Mouse (Mus musculus) spleen, embryonic (tissue): ENCODE data around the gene Cmas.

ENCODE experiments used
- CTCF ChIA-PET: fragments of 350-600 bp; sonication (Branson Sonifier 250); formaldehyde crosslinking; loops from one replicate; lab custom pipeline; 2022; lab: Charles Lee

The Cmas gene

DNA sequence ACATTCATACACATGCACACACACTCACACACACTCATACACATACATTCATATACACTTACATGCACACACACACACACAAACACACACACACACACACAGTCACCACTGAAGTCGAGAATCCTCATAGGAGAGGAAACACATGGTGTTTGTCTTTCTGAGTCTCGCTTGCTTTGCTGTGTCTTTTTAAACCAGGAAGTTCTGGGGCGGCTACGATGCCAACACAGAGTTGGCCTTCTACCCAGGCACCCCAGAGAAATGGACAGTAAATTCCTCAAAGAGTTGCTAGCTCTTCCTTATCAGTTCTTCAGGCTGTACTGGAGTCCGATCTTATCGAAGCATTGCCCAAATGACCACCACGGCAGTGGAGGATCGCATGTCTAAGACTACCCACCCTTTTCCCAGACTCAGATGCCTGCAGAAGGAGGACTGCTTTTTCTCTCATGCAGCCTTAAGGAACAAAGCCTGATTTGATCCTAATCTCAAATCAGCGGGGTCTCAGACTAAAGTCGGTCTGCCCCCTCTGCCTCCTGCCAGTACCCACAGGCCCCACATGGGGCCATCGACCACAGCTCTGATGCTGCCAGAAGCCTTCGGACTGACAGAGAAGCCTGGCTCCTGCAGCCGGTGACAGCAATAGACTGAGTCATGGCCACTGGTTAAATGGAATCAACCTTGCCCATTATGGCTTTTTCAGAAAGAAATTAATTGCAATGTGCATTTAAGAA is 35.9 kb downstream of the Cmas start:
- CTCF ChIA-PET, result interaction anchor here (0.6 kb wide), 1 partner anchor 48 kb away, joined by 3 read pairs; no protein-coding TSS in a partner anchor

DNA sequence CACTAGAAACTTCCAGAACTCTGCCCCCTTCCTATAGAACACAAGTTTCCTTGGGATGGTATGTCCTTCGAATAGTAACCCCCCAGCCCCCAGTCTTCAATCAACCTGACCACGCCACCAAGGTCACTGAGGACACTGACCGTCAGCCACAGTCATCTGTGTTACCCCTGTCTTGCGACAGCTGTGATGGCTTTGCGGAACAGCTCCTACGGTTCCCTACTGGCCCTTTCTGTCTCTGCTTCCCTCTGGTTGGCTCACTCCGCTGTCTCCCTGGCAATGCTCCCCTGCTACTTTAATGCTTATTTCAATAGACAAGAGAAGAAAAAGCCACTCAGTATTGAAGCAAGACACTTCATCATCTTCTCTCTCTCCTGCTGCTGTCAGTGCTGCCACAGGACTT is 37.0 kb downstream of the Cmas start:
- CTCF ChIA-PET, result no interaction called here

- CTCF ChIA-PET, result no interaction called here
These were observed 38.6 kb downstream of the Cmas start for GRCm38 (mm10) chr6:142795087-142795486.

DNA sequence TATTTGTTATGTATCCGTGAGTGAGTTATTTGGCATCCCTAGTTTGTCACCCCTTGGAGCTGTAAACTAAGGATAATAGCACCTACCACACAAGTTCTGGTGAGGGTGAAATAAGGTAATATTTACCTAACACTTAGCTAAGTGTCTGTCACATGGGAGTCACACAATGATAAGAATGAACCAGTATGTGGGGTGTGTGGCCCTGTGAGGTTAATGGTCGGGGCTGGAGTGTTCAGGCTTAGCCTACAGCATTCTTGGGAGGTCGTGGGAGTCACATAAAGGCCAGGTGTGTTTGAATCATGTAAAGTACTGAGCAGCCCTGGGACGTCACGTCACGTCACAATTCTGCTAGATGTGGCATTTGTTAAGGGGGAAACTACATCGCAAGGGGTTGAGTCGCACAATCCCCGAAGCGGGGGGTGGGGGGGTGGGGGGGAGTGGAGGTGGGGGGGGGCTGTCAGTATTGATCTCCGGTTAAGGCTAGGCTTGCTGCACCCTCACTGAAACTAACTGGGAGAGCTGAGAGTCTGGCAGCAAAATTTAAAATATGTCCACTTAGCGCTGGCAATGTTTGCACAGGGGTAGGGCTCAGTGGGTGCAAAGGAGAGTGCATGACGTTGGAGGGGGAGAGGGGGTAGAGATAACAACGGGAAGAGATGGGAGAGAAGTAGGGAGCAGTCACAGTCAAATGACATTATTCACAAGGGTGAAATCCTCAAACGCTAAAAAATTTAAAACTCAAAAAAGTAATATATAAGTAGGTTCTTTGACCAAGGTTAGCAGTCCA is 39.4 kb downstream of the Cmas start:
- CTCF ChIA-PET, result no interaction called here

GRCm38 (mm10) chr6:142797996-142798395 is 41.5 kb downstream of the Cmas start:
- CTCF ChIA-PET, result interaction anchor here (0.5 kb wide), 1 partner anchor 149 kb away, joined by 3 read pairs; no protein-coding TSS in a partner anchor

DNA sequence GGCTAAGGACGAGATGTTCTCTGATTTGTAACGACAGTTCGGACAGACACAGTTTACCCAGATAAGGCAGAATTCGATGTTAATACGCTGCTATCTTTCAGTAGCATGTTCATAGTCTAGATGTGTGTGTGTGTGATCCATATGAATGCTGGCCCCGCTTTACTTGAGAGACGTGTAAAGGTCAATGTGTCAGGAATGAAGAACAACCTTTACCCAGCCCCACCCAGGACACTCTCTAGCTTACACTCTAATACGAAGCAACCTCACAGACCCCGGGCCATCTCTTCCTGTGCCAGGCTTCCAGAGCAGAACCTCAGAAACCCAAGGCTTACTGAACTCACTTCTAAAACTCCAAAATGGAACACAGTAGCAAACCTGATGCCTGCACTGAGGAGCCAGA is 42.4 kb downstream of the Cmas start:
- CTCF ChIA-PET, result no interaction called here

- CTCF ChIA-PET, result no interaction called here
These were observed 43.4 kb downstream of the Cmas start for GRCm38 (mm10) chr6:142799704-142800374.

- CTCF ChIA-PET, result no interaction called here
These were observed 45.2 kb downstream of the Cmas start for GRCm38 (mm10) chr6:142801687-142802086.

GRCm38 (mm10) chr6:142802617-142803525 is 46.4 kb downstream of the Cmas start:
- CTCF ChIA-PET, result interaction anchor here (0.6 kb wide), 1 partner anchor 392 kb away, joined by 3 read pairs; no protein-coding TSS in a partner anchor

GRCm38 (mm10) chr6:142804402-142804801 is 47.9 kb downstream of the Cmas start, which contains the start of gene Sult6b2:
TSS of gene Sult6b2 (minus strand) at chr6:142804502.
- CTCF ChIA-PET, result no interaction called here

- CTCF ChIA-PET, result interaction anchor here (0.6 kb wide), 1 partner anchor 10 kb away, joined by 18 read pairs; no protein-coding TSS in a partner anchor
These were observed 49.8 kb downstream of the Cmas start for GRCm38 (mm10) chr6:142806326-142806725.

DNA sequence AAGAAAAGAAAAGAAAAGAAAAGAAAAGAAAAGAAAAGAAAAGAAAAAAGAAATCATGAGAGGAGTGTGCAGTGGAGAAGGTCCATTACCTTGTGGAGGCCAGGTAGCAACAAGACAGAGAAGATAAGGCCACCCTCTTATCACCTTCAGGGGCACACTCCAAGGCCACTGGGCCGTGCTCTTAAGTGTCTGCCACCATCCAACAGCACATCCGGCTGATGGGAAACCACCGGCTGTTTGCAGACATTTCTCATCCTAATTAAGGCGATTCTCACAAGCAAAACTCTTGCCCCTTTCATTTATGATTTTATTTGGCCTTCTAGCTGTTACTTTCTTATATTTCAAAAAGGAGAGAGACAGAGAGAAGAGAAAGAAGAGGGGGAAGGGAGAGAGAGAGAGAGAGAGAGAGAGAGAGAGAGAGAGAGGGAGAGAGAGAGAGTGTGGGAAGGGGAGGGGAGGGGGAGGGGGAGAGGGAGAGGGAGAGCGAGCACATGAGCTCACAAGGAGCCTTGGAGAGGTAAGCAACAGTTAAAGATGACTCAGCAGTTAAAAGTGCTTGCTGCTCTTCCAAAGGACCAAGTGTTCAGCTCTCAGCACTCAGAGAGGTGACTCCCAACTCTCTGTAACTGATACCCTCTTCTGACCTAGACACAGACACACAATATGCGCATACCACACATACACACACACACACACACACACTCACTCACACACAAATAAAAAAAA is 53.0 kb downstream of the Cmas start:
- CTCF ChIA-PET, result no interaction called here

- CTCF ChIA-PET, result no interaction called here
These were observed 53.8 kb downstream of the Cmas start for GRCm38 (mm10) chr6:142810239-142810638.

- CTCF ChIA-PET, result no interaction called here
These were observed 56.5 kb downstream of the Cmas start for GRCm38 (mm10) chr6:142812969-142813368.

DNA sequence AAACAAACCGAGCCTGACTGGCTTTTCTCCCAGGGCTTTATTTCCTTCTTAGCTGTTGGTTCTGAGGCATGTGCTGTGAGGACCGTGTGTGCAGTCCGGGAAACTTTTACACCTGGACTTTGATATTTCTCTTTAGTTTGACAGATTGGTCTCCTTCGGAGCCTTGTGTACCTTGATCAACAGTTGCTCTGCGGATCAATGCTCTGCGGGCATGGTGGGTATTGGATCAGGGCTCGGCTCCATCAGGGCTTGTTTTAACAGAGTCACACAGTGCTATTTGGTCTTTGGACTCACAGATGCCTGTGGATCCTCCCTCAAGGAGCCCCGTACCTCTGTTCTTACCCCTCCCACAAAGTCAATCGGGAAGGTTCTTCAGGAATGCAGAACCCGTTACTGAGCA is 57.5 kb downstream of the Cmas start:
- CTCF ChIA-PET, result no interaction called here

DNA sequence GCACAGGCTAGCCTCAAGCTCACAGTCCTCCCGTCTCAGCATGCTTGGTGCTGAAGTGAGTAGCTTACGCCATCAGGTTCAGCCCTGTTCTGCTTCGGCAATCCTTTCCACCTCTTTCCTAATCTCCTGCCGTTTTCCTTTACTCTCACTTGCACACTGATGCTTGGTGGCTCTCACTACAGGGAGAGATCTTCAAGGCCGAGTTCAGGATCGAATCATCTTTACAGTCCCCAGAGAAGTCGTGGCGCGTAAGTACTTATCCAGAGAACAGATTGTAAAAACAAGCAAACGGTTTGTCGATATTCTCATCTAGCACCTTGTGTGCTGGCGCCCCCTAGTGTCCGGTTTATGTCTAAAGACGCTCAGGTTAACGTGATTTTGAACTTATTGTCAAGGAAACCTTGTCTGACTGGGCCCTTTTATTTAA is 58.0 kb downstream of the Cmas start:
- CTCF ChIA-PET, result no interaction called here

DNA sequence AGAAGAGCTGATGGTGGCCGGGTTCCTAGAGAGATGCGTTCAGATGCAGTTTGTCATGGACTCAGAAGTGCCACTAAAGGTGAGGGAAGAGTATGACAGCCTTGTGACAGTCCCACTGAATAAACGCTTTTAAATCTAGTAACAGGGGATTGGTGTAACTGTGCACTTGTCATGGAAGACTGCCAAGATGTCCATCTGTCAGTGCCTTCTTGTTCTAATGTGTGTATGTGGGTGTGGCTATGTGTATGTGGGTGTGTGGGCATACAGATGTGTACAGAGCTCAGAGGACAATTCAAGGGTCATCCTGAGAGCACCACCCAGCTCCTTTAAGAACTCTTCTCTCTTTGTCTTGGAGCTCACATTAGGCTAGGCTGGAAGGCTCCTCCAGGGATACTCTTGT is 59.0 kb downstream of the Cmas start:
- CTCF ChIA-PET, result no interaction called here

DNA sequence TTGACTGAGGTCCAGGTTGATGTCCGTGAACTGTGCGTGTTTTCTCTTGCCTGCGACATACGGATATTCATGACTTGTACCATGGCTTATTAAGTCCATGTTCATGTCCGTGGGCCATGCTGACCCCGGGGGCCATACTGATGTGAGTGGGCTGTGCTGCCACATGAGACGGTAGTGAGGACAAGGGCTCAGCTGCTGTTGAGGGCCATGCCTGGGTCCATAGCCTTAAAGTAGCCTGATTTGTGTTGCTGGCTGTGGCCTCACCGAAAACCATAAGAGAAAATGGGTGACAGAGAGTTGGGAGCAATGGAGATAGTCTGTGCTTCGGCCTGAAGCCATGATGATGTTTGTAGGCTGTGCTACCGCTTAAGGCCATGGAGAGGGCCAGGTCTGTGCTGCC is 61.8 kb downstream of the Cmas start:
- CTCF ChIA-PET, result no interaction called here

- CTCF ChIA-PET, result no interaction called here
These were observed 66.7 kb downstream of the Cmas start for GRCm38 (mm10) chr6:142823008-142823787.
